ENCODE assay signal across 8 mouse cellular contexts in the genomic region with DNA sequence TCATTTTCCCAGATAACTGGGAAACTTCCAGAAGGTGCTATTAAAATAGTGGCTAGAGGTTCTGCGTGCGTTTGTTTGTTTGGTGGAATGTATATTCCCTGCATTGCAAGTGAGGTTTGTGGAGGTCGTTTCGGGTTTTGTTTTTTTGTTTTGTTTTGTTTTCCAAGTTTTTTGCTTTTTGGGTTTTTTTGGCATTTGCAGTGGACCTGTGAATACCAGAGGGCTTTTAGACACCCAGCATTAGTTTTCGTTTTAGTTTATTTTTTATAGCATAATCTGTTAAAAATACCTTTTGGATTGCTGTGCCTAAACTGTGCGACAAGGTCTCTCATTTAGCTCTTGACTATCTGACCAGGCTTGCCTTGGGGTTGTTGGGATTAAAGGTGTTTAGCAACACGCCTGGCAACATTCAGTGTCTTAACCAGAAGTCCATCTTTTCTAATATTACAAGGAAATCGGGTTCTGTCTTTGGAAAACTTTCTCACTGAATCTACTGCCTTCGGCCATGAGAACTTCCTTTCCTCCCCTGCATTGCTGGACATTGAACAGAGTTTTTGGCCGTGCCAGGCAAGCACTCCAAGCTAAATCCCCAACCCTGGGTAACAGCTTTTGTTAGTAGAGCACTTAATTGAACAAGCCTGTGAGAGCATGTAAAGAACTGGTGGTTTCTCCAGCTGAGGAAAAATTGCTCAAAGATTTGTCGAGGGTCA. TPM values are rescaled to one million over a fixed set of nuclear protein-coding genes. Genes with fewer than 3 reads are reported as not detected.
DNase-seq lines count a peak whose midpoint lies in the region; ATAC-seq and TF ChIP-seq lines count a peak whose summit lies in the region.

No protein-coding gene starts in this region.

- no peak for ATAC-seq in forebrain, embryonic 16.5 days
- no peak for ATAC-seq in liver, embryonic 16.5 days (ENCODE audit: low read depth)
- no peak for ATAC-seq in erythroid progenitor cell, adult 5-6 weeks (replicated peaks; ENCODE audit: low FRiP score, poor library complexity, severe bottlenecking)

- H3K27ac ChIP-seq in heart, embryonic 10.5 days, result peak overlapping the region; percentile 100
- H3K27ac ChIP-seq in forebrain, embryonic 16.5 days (ENCODE audit: low read length), result no peak overlapping the region
- H3K27ac ChIP-seq in liver, embryonic 16.5 days (ENCODE audit: low read length), result no peak overlapping the region; the same call in 1 of the 2 replicates

- DNase-seq in heart, embryonic 10.5 days (ENCODE audit: low spot score), result no peak
- DNase-seq in heart, postnatal 10 days, result no peak
- DNase-seq in layer of hippocampus, postnatal 10 days (ENCODE audit: low spot score in 2 of 2), result no peak
- DNase-seq in Muller cell, postnatal 12 days (ENCODE audit: inconsistent ontology term), result no peak

- intact Hi-C loops in heart, postnatal 10 days (cut with DNase I), result loop anchor here (2.0 kb wide), 1 partner anchor 18 kb away; no protein-coding TSS in a partner anchor

- no peaks in the 10 kb centered on the region for H3K9me3 ChIP-seq in heart, embryonic 10.5 days
- no peaks in the 10 kb centered on the region for H3K9me3 ChIP-seq in E14TG2a.4 (ENCODE audit: low read length)
- H3K9me3 ChIP-seq in forebrain, embryonic 16.5 days (ENCODE audit: control insufficient read depth, low read length), result no peaks in the 10 kb centered on the region
- H3K9me3 ChIP-seq in liver, embryonic 16.5 days (replicated peaks; ENCODE audit: control insufficient read depth, low read length), result no peaks in the 10 kb centered on the region

- H3K27me3 ChIP-seq in heart, embryonic 10.5 days (ENCODE audit: insufficient read depth, poor library complexity, severe bottlenecking), result no peaks in the 10 kb centered on the region
- H3K27me3 ChIP-seq in E14TG2a.4 (ENCODE audit: insufficient read depth, low read length), result no peaks in the 10 kb centered on the region
- peaks cover 5% of the 10 kb centered on the region; the same call in 1 of the 2 replicates for H3K27me3 ChIP-seq in forebrain, embryonic 16.5 days (replicated peaks; ENCODE audit: control insufficient read depth, insufficient read depth, low read length)
- H3K27me3 ChIP-seq in liver, embryonic 16.5 days (ENCODE audit: control insufficient read depth, insufficient read depth, low read depth, low read length), result no peaks in the 10 kb centered on the region

- 10% methylated on average over 11 of the region's 11 CpGs for WGBS in heart, embryonic 10.5 days
- 12% methylated on average over 11 of the region's 11 CpGs for WGBS in forebrain, embryonic 16.5 days
- WGBS in liver, embryonic 16.5 days (ENCODE audit: insufficient replicate concordance), result 2% methylated on average over 11 of the region's 11 CpGs

- H3K4me1 ChIP-seq in heart, embryonic 10.5 days, result peaks cover 18% of the 10 kb centered on the region
- H3K4me1 ChIP-seq in E14TG2a.4 (replicated peaks; ENCODE audit: low read depth, low read length), result peaks cover 65% of the 10 kb centered on the region
- H3K4me1 ChIP-seq in forebrain, embryonic 16.5 days (replicated peaks; ENCODE audit: control insufficient read depth, insufficient read depth, low read length), result peaks cover 20% of the 10 kb centered on the region
- H3K4me1 ChIP-seq in liver, embryonic 16.5 days (ENCODE audit: control insufficient read depth, low read depth, low read length), result peaks cover 18% of the 10 kb centered on the region

- peak overlapping the region; percentile 95 for H3K9ac ChIP-seq in forebrain, embryonic 16.5 days (replicated peaks; ENCODE audit: low read depth, low read length)
- peak overlapping the region; percentile 93 for H3K9ac ChIP-seq in liver, embryonic 16.5 days (ENCODE audit: low read depth, low read length)

- peaks cover 8% of the 10 kb centered on the region; the same call in 1 of the 2 replicates for H3K36me3 ChIP-seq in heart, embryonic 10.5 days
- peaks cover 48% of the 10 kb centered on the region for H3K36me3 ChIP-seq in E14TG2a.4 (ENCODE audit: insufficient read depth, low read length)
- no peaks in the 10 kb centered on the region for H3K36me3 ChIP-seq in forebrain, embryonic 16.5 days (ENCODE audit: control insufficient read depth, insufficient read depth)
- no peaks in the 10 kb centered on the region; the same call in 1 of the 2 replicates for H3K36me3 ChIP-seq in liver, embryonic 16.5 days (ENCODE audit: control insufficient read depth, insufficient read depth)

- TF ChIP-seq CTCF in E14TG2a.4 (conservative IDR thresholded peaks at IDR 0.05; ENCODE audit: low read length), result no peak

- peak overlapping the region; percentile 81 for H3K4me2 ChIP-seq in forebrain, embryonic 16.5 days (ENCODE audit: low read length)
- H3K4me2 ChIP-seq in liver, embryonic 16.5 days (ENCODE audit: low read depth, low read length), result peak overlapping the region; percentile 86

- H3K4me3 ChIP-seq in heart, embryonic 10.5 days, result peak overlapping the region; percentile 99
- H3K4me3 ChIP-seq in E14TG2a.4 (replicated peaks; ENCODE audit: low read length), result peak overlapping the region; percentile 99
- peak overlapping the region; percentile 89 for H3K4me3 ChIP-seq in forebrain, embryonic 16.5 days (replicated peaks; ENCODE audit: low read length)
- peak overlapping the region; percentile 85 for H3K4me3 ChIP-seq in liver, embryonic 16.5 days (ENCODE audit: low read depth, low read length)

RNA-seq across cellular contexts. Expression of gene Eif4b, which starts 1.5 kb away (rescaled TPM):
- 85.5 and 99.6 TPM in 2 replicates for polyA plus RNA-seq in heart, embryonic 10.5 days (2016; fragmentation: Nextera tagmentation; extraction: Ambion mirVana)
- total RNA-seq in heart, postnatal 10 days (2021), result 100 to 1,000 TPM; 149 to 154 TPM
- 109 and 117 TPM in 2 replicates for polyA plus RNA-seq in forebrain, embryonic 16.5 days (2015; fragmentation: Nextera tagmentation; extraction: Ambion mirVana)
- polyA plus RNA-seq in liver, embryonic 16.5 days (2015; fragmentation: Nextera tagmentation; extraction: Ambion mirVana), result 42.7 and 43.6 TPM in 2 replicates
- total RNA-seq in layer of hippocampus, postnatal 10 days (2021), result 100 to 1,000 TPM; 178 to 181 TPM
- total RNA-seq in erythroid progenitor cell, adult 5-6 weeks (2015; ENCODE audit: low replicate concordance), result 34.2 and 49.9 TPM in 2 replicates
- 89.8 and 92.8 TPM in 2 replicates for total RNA-seq in erythroid progenitor cell, adult 5-6 weeks (2017; ENCODE audit: low replicate concordance)

RNA-seq across cellular contexts. Expression of gene Tns2, which starts 25.2 kb away (rescaled TPM):
- 19.8 and 19.9 TPM in 2 replicates for polyA plus RNA-seq in heart, embryonic 10.5 days (2016; fragmentation: Nextera tagmentation; extraction: Ambion mirVana)
- total RNA-seq in heart, postnatal 10 days (2021), result 100 to 1,000 TPM in 1 of 2 experiments, 10 to 100 TPM in 1; 95.1 to 108 TPM
- 6.9 and 7.7 TPM in 2 replicates for polyA plus RNA-seq in forebrain, embryonic 16.5 days (2015; fragmentation: Nextera tagmentation; extraction: Ambion mirVana)
- 6.2 and 6.8 TPM in 2 replicates for polyA plus RNA-seq in liver, embryonic 16.5 days (2015; fragmentation: Nextera tagmentation; extraction: Ambion mirVana)
- total RNA-seq in layer of hippocampus, postnatal 10 days (2021), result 10 to 100 TPM; 13.4 to 16.8 TPM
- 0.36 TPM in 1 of 2 replicates, not detected in the other for total RNA-seq in erythroid progenitor cell, adult 5-6 weeks (2015; ENCODE audit: low replicate concordance)
- not detected in 2 replicates for total RNA-seq in erythroid progenitor cell, adult 5-6 weeks (2017; ENCODE audit: low replicate concordance)

RNA-seq across cellular contexts. Expression of gene Krt18, which starts 47.1 kb away (rescaled TPM):
- 78.5 and 184 TPM in 2 replicates for polyA plus RNA-seq in heart, embryonic 10.5 days (2016; fragmentation: Nextera tagmentation; extraction: Ambion mirVana)
- total RNA-seq in heart, postnatal 10 days (2021), result 1 to 10 TPM; 6.5 to 7.2 TPM
- 4.4 TPM in 2 replicates for polyA plus RNA-seq in forebrain, embryonic 16.5 days (2015; fragmentation: Nextera tagmentation; extraction: Ambion mirVana)
- polyA plus RNA-seq in liver, embryonic 16.5 days (2015; fragmentation: Nextera tagmentation; extraction: Ambion mirVana), result 118 and 119 TPM in 2 replicates
- total RNA-seq in layer of hippocampus, postnatal 10 days (2021), result 1 to 10 TPM in 1 of 2 experiments, under 1 TPM in 1; 0.85 to 1.6 TPM
- total RNA-seq in erythroid progenitor cell, adult 5-6 weeks (2015; ENCODE audit: low replicate concordance), result 1.7 TPM in 1 of 2 replicates, not detected in the other
- 0.26 TPM in 1 of 2 replicates, not detected in the other for total RNA-seq in erythroid progenitor cell, adult 5-6 weeks (2017; ENCODE audit: low replicate concordance)

Comparison
In these comparisons a context has a peak if more than half of its experiments do, and no peak if none do; other contexts are left out.
1. RNA of gene Tns2, which starts 25.2 kb away (total RNA-seq): 95.1 to 108 TPM in heart, postnatal 10 days and 13.4 to 16.8 TPM in layer of hippocampus, postnatal 10 days; 0.36 TPM in erythroid progenitor cell, adult 5-6 weeks; every median in the first group is over 10 times any median in the second.
2. Peak in every context shown above with its lines, with median percentiles within 50 percentile points of each other: H3K4me3 ChIP-seq.